Mouse (Mus musculus): ENCODE data around the gene Sostdc1. TPM values are rescaled to one million over a fixed set of nuclear protein-coding genes. Genes with fewer than 3 reads are reported as not detected.

The Sostdc1 gene
- 0.72 and 0.73 TPM in 2 replicates for polyA plus RNA-seq (2015; fragmentation: Nextera tagmentation; extraction: Ambion mirVana)

DNA sequence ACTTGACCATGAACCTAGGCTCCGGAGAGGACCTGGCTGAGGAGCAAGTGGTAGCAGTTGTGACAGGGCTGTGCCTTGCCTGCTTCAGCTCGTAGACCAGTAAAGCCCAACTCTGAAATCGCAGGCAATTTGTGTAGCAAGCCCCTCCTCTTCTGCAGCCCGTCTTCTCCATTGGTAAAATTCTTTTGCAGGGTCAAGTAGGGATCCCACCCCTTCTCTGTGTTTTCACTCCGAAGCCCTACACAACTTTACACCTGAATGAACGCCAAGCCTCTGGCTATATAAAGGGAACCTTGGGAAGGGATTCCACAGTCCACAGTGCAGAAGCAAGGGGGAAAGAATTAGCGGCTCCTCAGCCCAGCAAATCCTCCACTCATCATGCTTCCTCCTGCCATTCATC, at the start of gene Sostdc1:
Sostdc1 (plus strand) TSS at position 224 of the 400 bp plus-strand sequence.

Other genes starting within 250 kb of the Sostdc1 start
- gene Ankmy2, start 157.0 kb upstream of the Sostdc1 start, polyA plus RNA-seq (2015; fragmentation: Nextera tagmentation; extraction: Ambion mirVana), result 13.9 and 16.1 TPM in 2 replicates
- gene Bzw2, start 156.1 kb upstream of the Sostdc1 start, polyA plus RNA-seq (2015; fragmentation: Nextera tagmentation; extraction: Ambion mirVana), result 75.7 and 82.1 TPM in 2 replicates
- not detected in 2 replicates for gene Lrrc72, start 60.7 kb upstream of the Sostdc1 start, polyA plus RNA-seq (2015; fragmentation: Nextera tagmentation; extraction: Ambion mirVana)
- 3.5 and 3.7 TPM in 2 replicates for gene Ispd, start 67.3 kb downstream of the Sostdc1 start, polyA plus RNA-seq (2015; fragmentation: Nextera tagmentation; extraction: Ambion mirVana)
- 1.9 and 2.0 TPM in 2 replicates for gene D630036H23Rik, start 68.0 kb downstream of the Sostdc1 start, polyA plus RNA-seq (2015; fragmentation: Nextera tagmentation; extraction: Ambion mirVana)

Data from spleen, postnatal 0 days (tissue).